8 mouse cellular contexts compared by ENCODE assay signal in genomic region chr10:41809080-41809770, GRCm38 (mm10). TPM values are rescaled to one million over a fixed set of nuclear protein-coding genes. Genes with fewer than 3 reads are reported as not detected.
DNase-seq lines count a peak whose midpoint lies in the region; ATAC-seq and TF ChIP-seq lines count a peak whose summit lies in the region.

No protein-coding gene starts in this region.

- H3K27me3 ChIP-seq in erythroblast, embryonic 14.5 days (ENCODE audit: control insufficient read depth) = no peaks in the 10 kb centered on the region
- H3K27me3 ChIP-seq in heart, postnatal 0 days (ENCODE audit: control insufficient read depth, insufficient read depth, low read length) = no peaks in the 10 kb centered on the region
- no peaks in the 10 kb centered on the region for H3K27me3 ChIP-seq in small intestine, adult 2 months (ENCODE audit: control insufficient read depth, insufficient read depth, low read length)

- peak; percentile 67 for ATAC-seq in heart, postnatal 0 days (ENCODE audit: insufficient read depth, low read depth)

- H3K4me2 ChIP-seq in heart, postnatal 0 days (ENCODE audit: low read depth, low read length) = peak overlapping the region; percentile 75

- DNase-seq in cerebellum, adult 18-20 months = peak; percentile 89 to 95
- no peak for DNase-seq in cerebellum, adult 9-10 months
- peak; percentile 51 to 59 for DNase-seq in adrenal gland, postnatal 4 days (ENCODE audit: low spot score in 2 of 2)
- DNase-seq in heart, postnatal 0 days (ENCODE audit: low spot score) = peak; percentile 95
- peak; percentile 81 to 85 for DNase-seq in layer of hippocampus, postnatal 10 days (ENCODE audit: low spot score in 2 of 2)
- DNase-seq in lung, postnatal 4 days = peak; percentile 84 to 90

- peak overlapping the region; percentile 96 for H3K27ac ChIP-seq in heart, postnatal 0 days (ENCODE audit: low read depth)
- H3K27ac ChIP-seq in small intestine, adult 2 months (ENCODE audit: insufficient read depth, low read depth, low read length) = peak overlapping the region; percentile 75

- TF ChIP-seq EP300 in heart, postnatal 0 days (IDR thresholded peaks at IDR 0.05; ENCODE audit: low read depth) = no peak

- 4% methylated on average over 25 of the region's 25 CpGs for WGBS in heart, postnatal 0 days
- 1% methylated on average over 25 of the region's 25 CpGs for WGBS in small intestine, adult 2 months

- 0 out of 2 replicates have a peak, but pooled peaks have one; percentile 22 for TF ChIP-seq POLR2A in small intestine, adult 2 months (IDR thresholded peaks at IDR 0.05; ENCODE audit: low read depth, low read length)

- H3K36me3 ChIP-seq in erythroblast, embryonic 14.5 days (ENCODE audit: control insufficient read depth) = peaks cover 14% of the 10 kb centered on the region
- no peaks in the 10 kb centered on the region for H3K36me3 ChIP-seq in heart, postnatal 0 days (replicated peaks; ENCODE audit: control insufficient read depth, insufficient read depth, low read length)
- no peaks in the 10 kb centered on the region for H3K36me3 ChIP-seq in small intestine, adult 2 months (ENCODE audit: control insufficient read depth, insufficient read depth, low read length)

- H3K4me1 ChIP-seq in erythroblast, embryonic 14.5 days (ENCODE audit: control insufficient read depth) = peaks cover 49% of the 10 kb centered on the region
- H3K4me1 ChIP-seq in heart, postnatal 0 days (ENCODE audit: control insufficient read depth, insufficient read depth) = peaks cover 22% of the 10 kb centered on the region
- peaks cover 5% of the 10 kb centered on the region; the same call in 1 of the 2 replicates for H3K4me1 ChIP-seq in small intestine, adult 2 months (ENCODE audit: control insufficient read depth, insufficient read depth, insufficient read length, low read length)

- TF ChIP-seq CTCF in heart, postnatal 0 days (IDR thresholded peaks at IDR 0.05; ENCODE audit: low read depth) = no peak
- 0 out of 2 replicates have a peak, but pooled peaks have one; percentile 2 for TF ChIP-seq CTCF in small intestine, adult 2 months (IDR thresholded peaks at IDR 0.05; ENCODE audit: extremely low read depth, insufficient read length, insufficient replicate concordance, low read depth, low read length)

- no peaks in the 10 kb centered on the region for H3K9me3 ChIP-seq in erythroblast, embryonic 14.5 days (ENCODE audit: control insufficient read depth, low read length)
- no peaks in the 10 kb centered on the region for H3K9me3 ChIP-seq in heart, postnatal 0 days (replicated peaks; ENCODE audit: control insufficient read depth, low read length)

- H3K9ac ChIP-seq in heart, postnatal 0 days (replicated peaks; ENCODE audit: low read depth, low read length) = peak overlapping the region; percentile 65

- peak overlapping the region; percentile 87 for H3K4me3 ChIP-seq in erythroblast, embryonic 14.5 days (replicated peaks)
- H3K4me3 ChIP-seq in heart, postnatal 0 days (ENCODE audit: low read depth, low read length) = peak overlapping the region; percentile 63
- peak overlapping the region; percentile 80 for H3K4me3 ChIP-seq in small intestine, adult 2 months (ENCODE audit: low read depth, low read length)

RNA-seq across cellular contexts. Expression of gene Cep57l1, which starts 0.4 kb away (rescaled TPM):
- total RNA-seq in adrenal gland, postnatal 4 days (2021) = 10 to 100 TPM; 16.6 to 18.2 TPM
- 0.06 and 0.10 TPM in 2 replicates for polyA plus RNA-seq in erythroblast, embryonic 14.5 days (2012)
- 4.9 and 15.0 TPM in 2 replicates for total RNA-seq in heart, postnatal 0 days (2014; rRNA removed; ENCODE audit: low replicate concordance)
- polyA plus RNA-seq in heart, postnatal 0 days (2015; fragmentation: Nextera tagmentation; extraction: Ambion mirVana) = 7.1 and 9.2 TPM in 2 replicates
- 1 to 10 TPM; 7.5 to 7.9 TPM for total RNA-seq in layer of hippocampus, postnatal 10 days (2021)
- polyA plus RNA-seq in small intestine, adult 2 months (2012; rRNA removed) = 0.13 and 0.52 TPM in 2 replicates

RNA-seq across cellular contexts. Expression of gene Sesn1, which starts 0.5 kb away (rescaled TPM):
- 10 to 100 TPM; 31.1 to 35.5 TPM for total RNA-seq in adrenal gland, postnatal 4 days (2021)
- 0.38 and 0.50 TPM in 2 replicates for polyA plus RNA-seq in erythroblast, embryonic 14.5 days (2012)
- 68.2 and 108 TPM in 2 replicates for total RNA-seq in heart, postnatal 0 days (2014; rRNA removed; ENCODE audit: low replicate concordance)
- polyA plus RNA-seq in heart, postnatal 0 days (2015; fragmentation: Nextera tagmentation; extraction: Ambion mirVana) = 44.5 and 48.3 TPM in 2 replicates
- 10 to 100 TPM; 28.7 to 31.4 TPM for total RNA-seq in layer of hippocampus, postnatal 10 days (2021)
- 20.7 and 55.4 TPM in 2 replicates for polyA plus RNA-seq in small intestine, adult 2 months (2012; rRNA removed)
